Mouse (Mus musculus) spleen, postnatal 0 days (tissue): ENCODE results near the gene Pnck. TPM values are rescaled to one million over a fixed set of nuclear protein-coding genes. Genes with fewer than 3 reads are reported as not detected.

Source experiments
- polyA plus RNA-seq: library from polyadenylated mRNA; unstranded; fragments of >200 nt; fragmentation: Nextera tagmentation; extraction: Ambion mirVana; gene quantifications from 2 replicates; pipeline ENCODE4 v1.2.1, GENCODE M21; 2015

Gene Pnck
- 1.8 and 4.1 TPM in 2 replicates for polyA plus RNA-seq

GRCm38 (mm10) chrX:73659575-73660283, at the start of gene Pnck:
Gene Pnck, minus strand, starts transcription at chrX:73660117.

GRCm38 (mm10) chrX:73672879-73673618, 13.1 kb upstream of the Pnck start, which contains the start of gene Slc6a8:
Gene Slc6a8, plus strand, starts transcription at chrX:73673150.

GRCm38 (mm10) chrX:73639255-73639675, 20.7 kb downstream of the Pnck start, which contains the start of gene Dusp9:
Gene Dusp9, plus strand, starts transcription at chrX:73639419.

Other genes with a start within 250 kb of the Pnck start
- not detected in 2 replicates for gene Zfp92, start 249.0 kb downstream of the Pnck start, polyA plus RNA-seq
- not detected in 2 replicates for gene Trex2, start 224.8 kb downstream of the Pnck start, polyA plus RNA-seq
- 30.2 and 32.9 TPM in 2 replicates for gene Haus7, start 201.1 kb downstream of the Pnck start, polyA plus RNA-seq
- 80.5 and 93.3 TPM in 2 replicates for gene Bgn, start 176.5 kb downstream of the Pnck start, polyA plus RNA-seq
- not detected in 2 replicates for gene Atp2b3, start 157.0 kb downstream of the Pnck start, polyA plus RNA-seq
- 0.20 and 0.29 TPM in 2 replicates for gene Dusp9, start 20.7 kb downstream of the Pnck start, polyA plus RNA-seq
- gene Slc6a8, start 13.0 kb upstream of the Pnck start, polyA plus RNA-seq, result 1.1 and 1.7 TPM in 2 replicates
- gene Bcap31, start 56.1 kb upstream of the Pnck start, polyA plus RNA-seq, result 173 and 188 TPM in 2 replicates
- gene Abcd1, start 56.5 kb upstream of the Pnck start, polyA plus RNA-seq, result 10.5 and 15.5 TPM in 2 replicates
- 0.36 and 0.76 TPM in 2 replicates for gene Plxnb3, start 97.0 kb upstream of the Pnck start, polyA plus RNA-seq
- gene Srpk3, start 114.3 kb upstream of the Pnck start, polyA plus RNA-seq, result 3.0 and 5.0 TPM in 2 replicates
- gene Idh3g, start 126.8 kb upstream of the Pnck start, polyA plus RNA-seq, result 131 and 143 TPM in 2 replicates
- 163 and 167 TPM in 2 replicates for gene Ssr4, start 126.9 kb upstream of the Pnck start, polyA plus RNA-seq
- gene Pdzd4, start 164.9 kb upstream of the Pnck start, polyA plus RNA-seq, result 0.23 and 0.25 TPM in 2 replicates
- 0.53 and 0.99 TPM in 2 replicates for gene Avpr2, start 232.0 kb upstream of the Pnck start, polyA plus RNA-seq
- 0.27 and 0.42 TPM in 2 replicates for gene L1cam, start 236.0 kb upstream of the Pnck start, polyA plus RNA-seq